Comparison of ENCODE assay signal across 10 mouse cellular contexts in the genomic region with DNA sequence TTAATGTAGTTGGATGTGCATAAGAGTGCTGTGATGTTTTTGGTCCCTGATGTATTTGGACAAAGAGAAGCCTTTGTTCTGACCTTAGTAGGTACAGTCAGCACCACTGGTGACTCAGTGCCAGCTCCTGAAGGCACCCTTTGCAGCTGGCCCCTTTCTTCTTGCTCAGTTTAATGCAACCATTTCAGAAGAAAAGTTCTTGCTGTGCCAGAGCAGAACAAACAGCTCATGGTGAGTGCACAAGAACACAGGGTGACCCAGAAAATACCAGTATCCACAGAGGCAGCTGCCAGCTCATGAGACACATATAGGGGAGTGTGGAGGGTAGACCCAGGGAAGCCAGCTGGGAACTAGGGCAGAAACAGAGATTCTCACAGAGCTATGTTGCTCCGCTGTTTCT. TPM values are rescaled to one million over a fixed set of nuclear protein-coding genes. Genes with fewer than 3 reads are reported as not detected.
A peak's percentile ranks its signal among the peaks of the same experiment; 100 is the strongest.
DNase-seq lines count a peak whose midpoint lies in the region; ATAC-seq and TF ChIP-seq lines count a peak whose summit lies in the region.
"Had no signal": no experiment of that assay in that cellular context is flagged by ENCODE, and none has a peak within 500 bp of the region (broad histone marks: within the 10 kb centered on the region; RNA-seq: fewer than 3 reads in every experiment).

No protein-coding gene starts in this region.

- no peak overlapping the region for H3K4me2 ChIP-seq in hindbrain, embryonic 13.5 days
- no peak overlapping the region for H3K4me2 ChIP-seq in hindbrain, embryonic 12.5 days (replicated peaks)
- H3K4me2 ChIP-seq: liver, embryonic 13.5 days had no signal

- TF ChIP-seq CTCF in cortical plate, adult 2 months (IDR thresholded peaks at IDR 0.05; ENCODE audit: extremely low read depth, insufficient read depth, low read length): no peak

- no peaks in the 10 kb centered on the region for H3K36me3 ChIP-seq in hindbrain, embryonic 13.5 days
- H3K36me3 ChIP-seq in hindbrain, embryonic 12.5 days: no peaks in the 10 kb centered on the region
- H3K36me3 ChIP-seq: liver, embryonic 13.5 days had no signal

- H3K9me3 ChIP-seq in hindbrain, embryonic 13.5 days: no peaks in the 10 kb centered on the region
- no peaks in the 10 kb centered on the region for H3K9me3 ChIP-seq in hindbrain, embryonic 12.5 days (replicated peaks)
- H3K9me3 ChIP-seq: liver, embryonic 13.5 days had no signal

- ATAC-seq in hindbrain, embryonic 13.5 days (ENCODE audit: low FRiP score): peak; percentile 68
- ATAC-seq in hindbrain, embryonic 12.5 days (ENCODE audit: low FRiP score): no peak

- no peak overlapping the region for H3K4me3 ChIP-seq in hindbrain, embryonic 13.5 days
- no peak overlapping the region for H3K4me3 ChIP-seq in hindbrain, embryonic 12.5 days
- no peak overlapping the region for H3K4me3 ChIP-seq in cortical plate, adult 2 months (ENCODE audit: insufficient read depth, low read length)
- H3K4me3 ChIP-seq: liver, embryonic 13.5 days had no signal

- no peaks in the 10 kb centered on the region for H3K27me3 ChIP-seq in hindbrain, embryonic 13.5 days
- H3K27me3 ChIP-seq in hindbrain, embryonic 12.5 days: no peaks in the 10 kb centered on the region
- H3K27me3 ChIP-seq: liver, embryonic 13.5 days had no signal

- whole genome bisulfite sequencing in hindbrain, embryonic 13.5 days: 83% methylated on average over 1 of the region's 1 CpGs
- WGBS in hindbrain, embryonic 12.5 days: 87% methylated on average over 1 of the region's 1 CpGs

- no peak overlapping the region for H3K9ac ChIP-seq in hindbrain, embryonic 13.5 days
- no peak overlapping the region for H3K9ac ChIP-seq in hindbrain, embryonic 12.5 days
- H3K9ac ChIP-seq: liver, embryonic 13.5 days had no signal

- peak overlapping the region; percentile 40; the same call in 1 of the 2 replicates for H3K27ac ChIP-seq in hindbrain, embryonic 13.5 days
- no peak overlapping the region for H3K27ac ChIP-seq in hindbrain, embryonic 12.5 days
- H3K27ac ChIP-seq in cortical plate, adult 2 months (ENCODE audit: insufficient read depth, low read length): 0 out of 2 replicates have a peak overlapping the region, but pooled peaks have one; percentile 36
- H3K27ac ChIP-seq: liver, embryonic 13.5 days had no signal

- TF ChIP-seq POLR2A in cortical plate, adult 2 months (IDR thresholded peaks at IDR 0.05; ENCODE audit: extremely low read depth, insufficient read depth, low read length): no peak

- no peaks in the 10 kb centered on the region for H3K4me1 ChIP-seq in hindbrain, embryonic 13.5 days (replicated peaks)
- no peaks in the 10 kb centered on the region for H3K4me1 ChIP-seq in hindbrain, embryonic 12.5 days
- H3K4me1 ChIP-seq in cortical plate, adult 2 months (ENCODE audit: control insufficient read depth, insufficient read depth, low read length): peaks cover 5% of the 10 kb centered on the region; the same call in 1 of the 2 replicates
- H3K4me1 ChIP-seq: liver, embryonic 13.5 days had no signal

- peak; percentile 67 for DNase-seq in layer of hippocampus, adult 9-11 months
- DNase-seq in retina, postnatal 1 day: peak; percentile 98
- no peak for DNase-seq in ovary, postnatal 14 days (ENCODE audit: low spot score)
- no peak for DNase-seq in urinary bladder, postnatal 14 days (ENCODE audit: low spot score)
- no peak for DNase-seq in ovary, postnatal 10 days (ENCODE audit: low spot score)
- DNase-seq: kidney, adult 18-20 months; liver, embryonic 13.5 days had no signal

RNA-seq across cellular contexts. Expression of a gene that starts 48.9 kb away (rescaled TPM):
- not detected in 2 replicates for polyA plus RNA-seq in hindbrain, embryonic 13.5 days (2015; fragmentation: Nextera tagmentation; extraction: Ambion mirVana)
- polyA plus RNA-seq in hindbrain, embryonic 12.5 days (2016; fragmentation: Nextera tagmentation; extraction: Ambion mirVana): 0.14 TPM in 1 of 2 replicates, not detected in the other
- polyA plus RNA-seq in cortical plate, adult 2 months (2012; rRNA removed): not detected in 2 replicates
- polyA plus RNA-seq: liver, embryonic 13.5 days had no signal

Comparison
In these comparisons a context has a peak if more than half of its experiments do, and no peak if none do; other contexts are left out.
1. DNase-seq: peak in layer of hippocampus, adult 9-11 months (single experiment) and retina, postnatal 1 day (single experiment); none in ovary, postnatal 14 days (single experiment), urinary bladder, postnatal 14 days (single experiment) and ovary, postnatal 10 days (single experiment).